Mouse (Mus musculus) hindbrain, embryonic 13.5 days (tissue): ENCODE results near the gene Tcl1b4. TPM values are rescaled to one million over a fixed set of nuclear protein-coding genes. Genes with fewer than 3 reads are reported as not detected.

Experiments
- polyA plus RNA-seq: library from polyadenylated mRNA; unstranded; fragments of >200 nt; fragmentation: Nextera tagmentation; extraction: Ambion mirVana; gene quantifications from 2 replicates; pipeline ENCODE4 v1.2.1, GENCODE M21; 2015

Gene Tcl1b4
- polyA plus RNA-seq, 1 experiment from 2014 or later, result not detected

Other genes starting within 250 kb of the Tcl1b4 start
- 0.25 and 0.31 TPM in 2 replicates for gene Syne3, start 192.1 kb upstream of the Tcl1b4 start, polyA plus RNA-seq
- 156 and 158 TPM in 2 replicates for gene Glrx5, start 169.3 kb upstream of the Tcl1b4 start, polyA plus RNA-seq
- not detected in 2 replicates for gene Tcl1b2, start 55.9 kb upstream of the Tcl1b4 start, polyA plus RNA-seq
- gene Tcl1b1, start 42.3 kb upstream of the Tcl1b4 start, polyA plus RNA-seq, result not detected in 2 replicates
- gene Tcl1b5, start 25.6 kb upstream of the Tcl1b4 start, polyA plus RNA-seq, result not detected in 2 replicates
- gene Tcl1b3, start 10.9 kb upstream of the Tcl1b4 start, polyA plus RNA-seq, result not detected in 2 replicates
- not detected in 2 replicates for gene Tcl1, start 20.8 kb downstream of the Tcl1b4 start, polyA plus RNA-seq
- 9.7 and 10.7 TPM in 2 replicates for gene Tunar, start 131.9 kb downstream of the Tcl1b4 start, polyA plus RNA-seq